Mouse (Mus musculus) induced T-regulatory cell, adult 2 months (primary cell): ENCODE measurements around the gene Tor1aip1.

Experiments used
- DNase-seq: peaks from one replicate; pipeline ENCODE4 v3.0.0-alpha.2; 2012; ENCODE audit warnings: low read depth

The Tor1aip1 gene

GRCm38 (mm10) chr1:156035930-156036737, at the start of gene Tor1aip1:
Gene Tor1aip1 (minus strand): TSS chr1:156036480.
- DNase-seq, result peak; percentile 98

- DNase-seq, result peak; percentile 72
Observed at GRCm38 (mm10) chr1:156085770-156086169, 49.5 kb upstream of the Tor1aip1 start.

- no peak for DNase-seq
Observed at GRCm38 (mm10) chr1:156084603-156085002, 48.3 kb upstream of the Tor1aip1 start.

- DNase-seq, result no peak
Observed at GRCm38 (mm10) chr1:156077655-156078054, 41.4 kb upstream of the Tor1aip1 start.

- no peak for DNase-seq
Observed at GRCm38 (mm10) chr1:156076474-156076873, 40.2 kb upstream of the Tor1aip1 start.

GRCm38 (mm10) chr1:156074575-156074974, 38.3 kb upstream of the Tor1aip1 start:
- no peak for DNase-seq

- DNase-seq, result no peak
Observed at GRCm38 (mm10) chr1:156073169-156073821, 37.0 kb upstream of the Tor1aip1 start.

- DNase-seq, result no peak
Observed at GRCm38 (mm10) chr1:156070106-156070505, 33.8 kb upstream of the Tor1aip1 start.

GRCm38 (mm10) chr1:156066133-156066532, 29.9 kb upstream of the Tor1aip1 start:
- peak; percentile 19 for DNase-seq

- no peak for DNase-seq
Observed at GRCm38 (mm10) chr1:156062193-156062592, 25.9 kb upstream of the Tor1aip1 start.

GRCm38 (mm10) chr1:156058207-156058606, 21.9 kb upstream of the Tor1aip1 start:
- no peak for DNase-seq

- no peak for DNase-seq
Observed at GRCm38 (mm10) chr1:156046688-156047087, 10.4 kb upstream of the Tor1aip1 start.

- no peak for DNase-seq
Observed at GRCm38 (mm10) chr1:156044211-156044611, 7.9 kb upstream of the Tor1aip1 start.

- peak; percentile 81 for DNase-seq
Observed at GRCm38 (mm10) chr1:156043027-156043426, 6.7 kb upstream of the Tor1aip1 start.

- no peak for DNase-seq
Observed at GRCm38 (mm10) chr1:156042481-156042880, 6.2 kb upstream of the Tor1aip1 start.

GRCm38 (mm10) chr1:156041451-156042241, 5.4 kb upstream of the Tor1aip1 start:
- peak; percentile 57 for DNase-seq

GRCm38 (mm10) chr1:156040731-156041401, 4.6 kb upstream of the Tor1aip1 start:
- peak; percentile 94 for DNase-seq

- peak; percentile 78 for DNase-seq
Observed at GRCm38 (mm10) chr1:156039989-156040388, 3.7 kb upstream of the Tor1aip1 start.

- DNase-seq, result peak; percentile 87
Observed at GRCm38 (mm10) chr1:156037144-156037583, 884 bp upstream of the Tor1aip1 start.

- peak; percentile 85 for DNase-seq
Observed at GRCm38 (mm10) chr1:156035269-156035929, 881 bp downstream of the Tor1aip1 start, which contains the start of gene Tor1aip2. Gene Tor1aip2 (plus strand): TSS chr1:156035403.

- no peak for DNase-seq
Observed at GRCm38 (mm10) chr1:156034661-156035060, 1.6 kb downstream of the Tor1aip1 start.
